Mouse (Mus musculus): ENCODE data around the gene Gm128.
"Not testable (repeated sequence)": the region's sequence is repeated elsewhere in the genome, so short reads cannot be mapped to it uniquely, and the experiment has no call there.

Gm128 gene

DNA sequence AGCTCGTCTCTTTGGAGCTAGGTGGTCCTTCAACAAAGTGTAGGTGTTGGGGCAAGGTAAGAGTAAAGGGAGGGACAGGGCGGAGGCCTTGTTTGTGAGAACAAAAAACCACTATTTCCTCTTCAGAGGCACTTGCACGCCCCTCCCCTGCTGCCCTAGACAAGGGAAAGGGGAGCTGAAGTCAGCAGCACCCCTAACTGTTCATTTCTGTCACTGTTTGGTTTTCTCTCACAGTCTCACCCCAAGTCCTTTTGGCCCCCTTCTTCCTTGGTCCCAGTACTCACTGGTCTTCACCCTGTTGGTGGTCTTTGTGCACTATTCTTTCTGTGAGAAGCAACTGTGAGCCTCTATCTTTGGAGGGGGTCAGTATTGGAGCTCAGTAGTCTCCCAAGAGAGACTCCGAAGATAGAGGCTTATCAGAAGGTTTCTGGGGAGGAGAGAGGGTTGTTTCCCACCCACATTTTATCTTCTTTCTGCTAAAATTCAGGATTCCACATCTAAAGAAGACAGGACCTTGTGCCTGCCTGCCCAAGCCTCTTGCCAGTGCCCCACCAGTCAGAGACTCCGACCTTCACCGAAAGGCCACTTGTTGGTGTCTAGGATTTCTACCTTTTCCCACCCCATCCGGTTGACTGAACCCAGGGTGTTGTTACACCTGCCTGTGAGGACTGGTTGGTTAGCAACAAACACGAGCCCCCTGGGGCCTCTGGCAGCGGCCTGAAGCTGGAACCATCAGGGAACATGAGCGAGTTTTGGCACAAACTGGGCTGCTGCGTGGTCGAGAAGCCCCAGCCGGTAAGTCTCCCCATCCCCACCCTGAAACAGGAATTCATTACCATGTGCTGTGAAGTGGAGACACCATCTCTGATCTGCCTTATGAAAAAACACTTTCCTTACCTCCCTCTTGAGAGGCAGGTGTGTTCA lies 9.8 kb downstream of the Gm128 start, which contains the start of gene Mllt11:
TSS of gene Mllt11 (minus strand) at position 874 of the 924 bp plus-strand sequence.
- in situ Hi-C loops (cut with MseI, MboI) = no loop called here

DNA sequence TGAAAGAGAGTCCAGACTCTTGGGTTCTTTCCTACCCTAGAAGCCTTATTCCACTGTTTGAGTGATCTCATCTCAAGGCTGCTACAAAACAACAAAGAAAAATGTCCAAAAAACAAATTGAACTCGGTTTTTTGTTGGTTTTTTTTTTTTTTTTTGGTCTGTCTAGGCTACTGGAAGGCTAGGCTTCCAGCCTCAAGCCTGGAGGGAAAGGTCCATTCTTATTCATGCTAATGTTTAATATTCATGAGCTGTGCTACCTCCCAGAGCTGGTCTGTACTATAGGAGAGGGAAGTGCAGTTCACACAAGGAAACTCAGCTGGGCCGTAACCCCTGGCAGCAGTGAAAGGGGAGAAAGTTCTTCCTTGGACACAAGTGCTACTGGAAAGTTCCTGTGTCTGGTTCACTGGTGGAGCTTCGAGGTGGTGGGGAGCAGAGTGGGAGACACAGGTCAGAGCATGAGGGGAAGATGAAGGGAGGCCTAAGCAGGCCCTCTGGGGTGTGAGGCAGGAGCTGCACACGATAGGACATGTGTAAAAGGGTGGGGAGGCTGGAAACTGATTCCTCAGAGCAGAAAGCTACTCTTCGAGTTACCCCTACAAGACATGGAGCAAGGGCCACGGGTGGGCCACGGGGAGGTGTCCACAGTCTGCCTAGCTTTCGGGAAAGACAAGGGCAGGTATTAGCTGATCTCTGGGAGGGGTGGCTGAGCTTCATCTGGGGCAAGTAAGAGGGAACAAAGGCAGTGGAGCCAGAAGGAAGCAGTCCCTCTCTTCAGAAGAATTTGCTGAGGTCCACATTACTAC lies 10.7 kb downstream of the Gm128 start:
- in situ Hi-C loops (cut with MseI, MboI) = no loop called here

DNA sequence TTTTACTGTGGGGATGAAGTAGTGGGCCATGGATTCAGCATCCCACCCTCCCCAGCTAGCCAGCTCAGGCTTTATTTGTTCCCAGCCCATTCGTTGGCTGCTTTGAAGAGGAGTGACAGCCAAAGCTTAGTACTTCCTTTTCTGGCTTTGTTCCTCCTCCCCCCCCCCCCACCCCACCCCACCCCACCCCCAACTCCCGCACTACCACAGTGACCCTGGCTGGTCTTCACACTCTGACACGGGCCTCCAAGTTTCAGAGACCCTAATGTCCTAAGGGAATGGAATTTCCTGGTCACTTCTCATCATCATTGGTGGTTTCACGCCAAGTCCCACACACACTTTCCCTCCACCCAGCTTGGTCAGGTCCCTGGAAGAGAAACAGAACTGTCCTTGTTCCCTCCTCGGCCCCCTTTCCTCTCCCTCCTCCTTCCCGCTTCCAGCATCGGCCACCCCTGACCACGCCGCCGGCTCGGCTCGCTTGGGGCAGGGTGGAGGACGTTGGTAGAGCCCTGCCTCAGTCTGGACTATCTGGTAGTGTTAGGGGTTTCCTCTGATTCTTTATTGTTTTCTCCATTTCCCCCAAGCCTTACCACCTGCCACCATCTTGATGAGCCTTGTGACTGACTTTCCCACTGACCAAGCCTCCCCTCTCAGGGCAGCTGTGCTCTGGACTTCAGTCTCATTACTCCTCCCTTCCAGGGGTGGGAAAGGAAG lies 11.5 kb downstream of the Gm128 start:
- in situ Hi-C loops (cut with MseI, MboI) = no loop called here

- in situ Hi-C loops (cut with MseI, MboI) = no loop called here
Observed at GRCm38 (mm10) chr3:95228894-95229780, 12.3 kb downstream of the Gm128 start.

DNA sequence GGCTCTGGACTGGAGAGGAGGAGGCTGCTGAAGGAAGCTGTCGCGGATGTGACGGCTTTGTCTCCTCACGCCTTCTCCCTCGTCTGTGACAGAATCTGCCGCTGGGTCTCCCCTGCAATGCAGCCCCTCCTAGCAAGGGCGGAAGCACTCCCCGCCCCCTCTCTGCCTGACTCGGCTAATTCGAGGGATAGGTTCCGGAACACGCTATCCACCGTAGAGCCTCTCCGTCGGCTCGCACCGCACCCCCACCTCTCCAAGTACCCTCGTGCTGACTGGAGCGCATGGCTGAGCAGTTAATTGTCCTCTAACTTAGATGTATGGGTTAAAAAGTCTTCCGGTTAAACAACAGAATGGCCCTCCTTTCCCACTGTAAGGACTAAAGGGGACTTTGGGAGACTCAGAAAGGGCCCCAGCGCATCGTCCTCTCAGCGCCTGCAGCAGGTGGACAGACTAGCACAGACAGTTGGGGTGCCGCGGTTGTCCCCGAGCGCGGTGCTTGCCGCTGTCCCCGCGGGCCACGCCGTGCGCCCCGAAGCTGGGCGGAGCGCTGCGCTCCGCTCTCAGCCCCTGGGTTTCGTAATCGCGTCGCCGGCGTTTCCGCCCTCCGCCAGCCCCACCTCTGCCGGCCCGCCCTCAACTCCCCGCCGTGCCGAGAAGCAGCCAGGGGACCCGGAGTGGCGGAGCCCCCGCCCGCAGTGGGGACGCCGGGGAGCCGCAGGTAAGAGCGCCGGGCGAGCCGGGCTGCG lies 13.1 kb downstream of the Gm128 start, which contains the start of gene Cdc42se1:
TSS of gene Cdc42se1 (plus strand) at position 585 of the 746 bp plus-strand sequence.
- in situ Hi-C loops (cut with MseI, MboI) = no loop called here

- in situ Hi-C loops (cut with MseI, MboI) = no loop called here
Observed at GRCm38 (mm10) chr3:95227214-95227613, 14.2 kb downstream of the Gm128 start.

DNA sequence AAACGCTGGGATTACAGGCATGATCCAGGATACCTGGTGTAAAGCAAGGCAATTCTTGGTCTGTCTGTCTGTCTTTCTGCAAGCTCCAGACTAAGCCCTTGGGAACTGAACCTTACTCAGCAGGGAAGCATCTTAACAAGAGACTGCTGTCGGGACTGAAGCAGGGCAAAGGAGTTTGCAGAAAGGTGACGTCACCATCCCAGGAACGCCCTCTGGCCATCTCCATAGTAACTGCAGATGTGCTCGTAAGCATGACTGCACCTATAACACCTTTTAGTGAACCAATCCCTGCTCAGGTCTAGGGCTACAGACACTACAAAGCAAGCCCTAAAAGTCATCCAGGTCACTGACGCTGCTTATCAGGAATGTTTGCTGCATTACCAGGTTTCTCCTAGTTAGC lies 17.1 kb downstream of the Gm128 start:
- in situ Hi-C loops (cut with MseI, MboI) = no loop called here

DNA sequence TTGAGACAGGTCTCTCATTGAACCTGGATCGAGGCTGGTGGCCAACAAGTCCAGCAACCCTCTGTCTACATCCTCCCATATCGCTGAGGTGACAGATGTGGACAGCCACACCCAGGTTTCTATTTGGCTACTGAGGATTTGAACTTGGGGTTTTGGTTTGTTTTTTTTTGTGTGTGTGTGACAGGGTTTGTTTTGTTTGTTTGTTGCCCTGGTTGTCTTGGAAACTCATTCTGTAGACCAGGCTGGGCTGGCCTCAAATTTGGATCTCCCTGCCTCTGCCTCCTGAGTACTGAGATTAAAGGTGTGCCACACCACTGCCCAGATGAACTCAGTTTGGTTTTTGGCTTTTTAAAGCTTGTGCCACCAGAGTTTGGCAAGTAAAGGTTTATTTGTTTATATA lies 18.4 kb downstream of the Gm128 start:
- in situ Hi-C loops (cut with MseI, MboI) = no loop called here

GRCm38 (mm10) chr3:95218466-95219137 lies 22.8 kb downstream of the Gm128 start:
- in situ Hi-C loops (cut with MseI, MboI) = no loop called here

GRCm38 (mm10) chr3:95217255-95218134 lies 23.9 kb downstream of the Gm128 start, which contains the start of gene Gabpb2:
Gene Gabpb2, minus strand, starts transcription at chr3:95217916.
- in situ Hi-C loops (cut with MseI, MboI) = no loop called here

- in situ Hi-C loops (cut with MseI, MboI) = no loop called here
Observed at GRCm38 (mm10) chr3:95216655-95217254, 24.6 kb downstream of the Gm128 start.

GRCm38 (mm10) chr3:95213609-95213975 lies 27.8 kb downstream of the Gm128 start:
- in situ Hi-C loops (cut with MseI, MboI) = no loop called here

DNA sequence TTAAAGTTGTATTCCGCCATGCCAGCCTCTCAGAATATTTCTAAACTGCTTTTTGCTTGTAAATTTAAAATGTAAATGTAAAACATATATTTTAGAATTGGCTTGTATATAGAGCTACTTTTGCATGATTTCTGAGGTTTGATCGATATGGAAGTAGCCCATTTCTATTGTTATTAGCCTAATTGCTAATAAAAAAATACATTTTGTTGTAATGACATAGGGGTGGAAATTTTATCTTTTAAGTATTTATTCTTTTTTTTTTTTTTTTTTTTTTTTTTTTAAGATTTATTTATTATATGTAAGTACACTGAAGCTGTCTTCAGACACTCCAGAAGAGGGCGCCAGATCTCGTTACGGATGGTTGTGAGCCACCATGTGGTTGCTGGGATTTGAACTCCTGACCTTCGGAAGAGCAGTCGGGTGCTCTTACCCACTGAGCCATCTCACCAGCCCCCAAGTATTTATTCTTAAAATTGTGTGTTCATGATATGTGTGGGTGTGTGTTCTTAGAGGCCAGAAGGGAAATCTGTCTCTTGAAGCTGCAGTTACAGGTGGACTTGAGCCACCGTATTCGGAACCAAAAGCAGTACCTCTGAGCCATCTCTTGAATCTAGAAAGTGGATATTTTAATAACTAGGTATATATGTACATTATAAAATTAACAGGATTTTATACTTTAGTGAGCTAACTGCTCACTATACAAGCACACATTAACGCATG lies 28.3 kb downstream of the Gm128 start:
- in situ Hi-C loops (cut with MseI, MboI) = not testable (repeated sequence)

DNA sequence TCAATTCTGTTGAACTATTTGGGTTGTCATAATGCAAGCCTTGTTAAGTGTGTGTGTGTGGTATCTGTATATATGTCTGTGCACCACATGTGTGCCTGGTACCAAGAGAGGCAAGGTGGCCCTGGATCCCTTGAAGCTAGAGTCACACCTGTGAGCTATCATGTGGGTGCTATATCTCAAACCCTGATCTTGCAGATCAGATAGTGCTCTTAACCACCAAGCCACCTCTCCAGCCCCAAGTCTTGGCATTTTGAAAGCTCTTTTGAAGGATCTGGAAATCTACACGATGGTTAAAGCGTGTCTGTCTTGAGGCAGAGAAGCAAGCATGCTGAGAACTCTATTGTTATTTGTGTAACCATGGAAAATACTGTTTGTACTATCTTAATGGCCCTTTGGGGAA lies 30.8 kb downstream of the Gm128 start:
- in situ Hi-C loops (cut with MseI, MboI) = no loop called here

DNA sequence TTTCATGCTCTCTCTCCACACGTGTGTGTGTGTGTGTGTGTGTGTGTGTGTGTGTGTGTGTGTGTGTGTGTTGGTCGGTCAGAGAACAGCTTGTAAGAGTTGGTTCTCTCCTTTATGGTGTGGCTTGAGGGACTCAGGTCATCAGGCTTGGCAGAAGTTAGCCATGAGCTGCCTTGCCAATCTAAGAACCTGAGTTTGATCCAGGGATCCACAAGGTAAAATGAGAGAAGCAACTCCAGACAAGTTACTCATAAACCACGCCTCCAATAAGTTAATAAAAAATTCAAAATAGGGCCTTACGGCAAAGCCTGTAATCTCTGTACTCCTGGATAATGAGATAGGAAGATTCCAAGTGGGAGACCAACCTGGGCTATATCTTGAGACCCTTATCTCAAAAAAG lies 33.1 kb downstream of the Gm128 start:
- in situ Hi-C loops (cut with MseI, MboI) = no loop called here

GRCm38 (mm10) chr3:95203880-95204279 lies 37.5 kb downstream of the Gm128 start:
- in situ Hi-C loops (cut with MseI, MboI) = no loop called here

- in situ Hi-C loops (cut with MseI, MboI) = no loop called here
Observed at GRCm38 (mm10) chr3:95200562-95200961, 40.8 kb downstream of the Gm128 start.
